Mouse (Mus musculus): ENCODE results near the gene Acsbg1.
A peak's percentile ranks its signal among the peaks of the same experiment; 100 is the strongest.

DNA sequence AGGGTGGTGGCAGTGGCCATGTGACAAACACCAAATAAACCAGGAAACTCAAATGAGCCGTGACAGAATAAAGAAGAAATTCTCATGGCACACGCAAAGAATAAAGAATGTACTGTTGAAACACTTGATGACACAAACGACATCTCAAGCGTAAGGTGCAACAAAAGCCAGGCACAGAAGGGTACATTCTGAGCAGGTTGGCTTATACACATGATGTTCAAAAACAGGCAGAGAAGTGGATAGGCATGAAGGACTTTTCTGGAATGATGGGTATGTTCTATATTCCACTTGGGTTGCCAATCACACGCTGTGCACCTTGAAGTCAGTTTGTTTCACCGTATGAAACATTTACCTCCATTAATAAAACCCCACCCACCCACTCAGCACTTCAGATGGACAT lies 5.3 kb downstream of the Acsbg1 start:
- TF ChIP-seq EP300 (IDR thresholded peaks at IDR 0.05) (peak; percentile 98), CTCF (IDR thresholded peaks at IDR 0.05) (no peak)
